Mouse (Mus musculus) yolk sac, embryonic 10.5 days (tissue): ENCODE measurements around the gene Sarnp.
"Not testable (repeated sequence)": the region's sequence is repeated elsewhere in the genome, so short reads cannot be mapped to it uniquely, and the experiment has no call there.

ENCODE experiments used
- DNase-seq: peaks from one replicate; pipeline ENCODE4 v3.0.0-alpha.2; 2017; ENCODE audit warnings: low spot score

The Sarnp gene

DNA sequence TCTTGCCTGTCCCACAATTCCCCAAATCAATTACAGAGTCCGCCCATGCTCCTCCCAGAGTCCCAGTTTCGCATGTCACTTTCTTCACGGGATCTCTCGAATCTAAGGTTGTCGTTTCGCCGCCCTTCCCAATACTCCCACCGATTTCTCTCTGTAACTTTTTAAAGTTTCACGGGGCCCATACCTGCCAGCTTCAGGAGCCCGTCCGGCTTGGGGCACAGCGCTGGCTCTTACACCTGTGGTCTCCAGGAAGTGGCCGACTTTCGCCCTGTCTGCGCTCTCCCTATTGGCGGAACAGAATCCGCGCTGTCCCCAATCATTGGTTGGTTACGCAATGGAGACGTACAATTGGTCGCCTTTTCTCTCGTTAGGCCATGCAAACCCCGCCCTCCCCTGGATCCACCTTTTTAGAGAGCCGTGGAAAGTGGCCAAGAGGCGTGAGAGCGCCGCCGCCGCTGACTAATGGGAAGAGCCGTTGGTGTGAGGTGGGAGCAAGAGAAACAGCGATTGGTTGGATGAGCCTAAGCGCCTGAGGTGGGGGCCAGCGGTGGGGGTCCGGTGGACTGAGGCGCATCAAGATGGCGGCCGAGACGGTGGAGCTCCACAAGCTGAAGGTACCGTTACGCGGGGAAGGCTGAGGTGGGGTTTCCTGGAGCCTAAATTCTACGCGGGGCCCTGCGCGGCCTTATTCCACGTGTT lies 4.4 kb downstream of the Sarnp start, which contains the start of gene Ormdl2:
Gene Ormdl2 (minus strand): TSS at position 288 of the 699 bp plus-strand sequence.
- peak; percentile 99 for DNase-seq

GRCm38 (mm10) chr10:128822135-128822534 lies 5.0 kb downstream of the Sarnp start:
- DNase-seq, result no peak

DNA sequence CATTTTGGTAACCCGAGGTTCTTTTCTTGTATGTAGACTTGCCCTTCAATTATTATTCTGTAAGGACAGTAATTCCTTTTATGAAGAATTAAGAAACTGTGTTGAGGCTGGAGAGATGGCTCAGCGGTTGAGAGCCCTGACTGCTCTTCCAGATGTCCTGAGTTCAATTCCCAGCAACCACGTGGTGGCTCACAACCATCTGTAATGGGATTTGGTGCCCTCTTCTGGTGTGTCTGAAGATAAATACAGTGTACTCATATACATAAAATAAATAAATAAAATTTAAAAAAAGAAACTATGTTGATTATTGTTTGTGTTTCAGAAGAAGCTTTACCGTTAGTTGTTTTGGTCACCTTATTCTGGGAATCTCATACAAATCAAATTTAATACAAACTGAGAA lies 6.0 kb downstream of the Sarnp start:
- not testable (repeated sequence) for DNase-seq

GRCm38 (mm10) chr10:128823821-128824220 lies 6.7 kb downstream of the Sarnp start:
- no peak for DNase-seq

DNA sequence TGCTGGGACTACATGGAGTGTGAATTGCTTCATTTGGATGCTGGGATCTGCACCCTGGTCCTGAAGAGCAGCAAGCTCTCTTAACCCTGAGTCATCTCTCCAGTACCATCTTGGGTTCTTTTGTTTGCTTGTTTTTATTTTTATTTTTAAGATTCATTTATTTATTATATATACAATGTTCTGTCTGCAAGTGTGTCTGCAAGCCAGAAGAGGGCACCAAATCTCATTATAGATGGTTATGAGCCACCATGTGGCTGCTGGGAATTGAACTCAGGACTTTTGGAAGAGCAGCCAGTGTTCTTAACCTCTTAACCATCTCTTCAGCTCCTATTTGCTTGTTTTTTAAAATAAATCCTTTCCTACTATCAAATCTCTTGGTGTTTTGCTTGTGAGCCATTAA lies 20.3 kb downstream of the Sarnp start:
- DNase-seq, result no peak

GRCm38 (mm10) chr10:128839434-128839833 lies 22.3 kb downstream of the Sarnp start:
- DNase-seq, result no peak

GRCm38 (mm10) chr10:128840612-128841011 lies 23.5 kb downstream of the Sarnp start:
- DNase-seq, result no peak

DNA sequence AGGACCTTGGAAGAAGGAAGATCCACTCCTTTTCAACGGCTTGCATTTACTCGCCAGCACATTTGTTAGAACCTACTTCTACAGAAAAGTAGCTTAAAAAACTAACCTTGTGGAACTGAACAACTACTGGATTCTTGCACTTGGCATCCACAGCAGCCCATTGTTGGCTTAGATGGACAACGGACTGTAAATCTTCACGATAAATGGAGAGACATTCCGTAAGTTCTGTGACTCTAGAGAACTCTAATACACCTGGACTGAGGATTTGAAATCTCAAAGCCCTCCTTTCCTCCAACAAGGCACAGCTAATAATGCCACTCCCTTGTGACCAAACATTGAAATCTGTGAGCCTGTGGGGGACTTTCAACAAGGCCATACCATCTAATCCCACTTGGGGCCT lies 26.1 kb downstream of the Sarnp start:
- no peak for DNase-seq

- DNase-seq, result no peak
Measured at GRCm38 (mm10) chr10:128845516-128845915, 28.4 kb downstream of the Sarnp start.

GRCm38 (mm10) chr10:128846664-128847063 lies 29.5 kb downstream of the Sarnp start:
- no peak for DNase-seq

- DNase-seq, result peak; percentile 29
Measured at GRCm38 (mm10) chr10:128848426-128848825, 31.3 kb downstream of the Sarnp start.

DNA sequence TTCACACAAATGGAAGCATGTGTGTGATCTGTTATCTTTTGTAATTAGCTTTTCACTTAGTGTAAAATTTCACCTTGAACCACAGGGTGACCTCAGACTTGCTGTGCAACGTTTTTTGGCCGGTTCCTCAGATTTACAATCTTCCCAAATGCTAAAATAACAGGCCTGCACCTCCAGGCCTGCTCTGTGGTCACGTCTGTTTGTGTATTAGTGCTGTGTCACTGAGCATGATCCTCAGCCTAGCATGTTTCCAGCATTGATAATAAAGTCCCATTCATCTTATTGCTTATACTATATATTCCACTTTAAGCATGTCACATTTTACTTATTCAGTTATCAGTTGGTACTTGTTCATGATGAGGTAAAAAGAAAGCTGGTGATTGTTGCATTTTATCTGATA lies 33.2 kb downstream of the Sarnp start:
- no peak for DNase-seq

DNA sequence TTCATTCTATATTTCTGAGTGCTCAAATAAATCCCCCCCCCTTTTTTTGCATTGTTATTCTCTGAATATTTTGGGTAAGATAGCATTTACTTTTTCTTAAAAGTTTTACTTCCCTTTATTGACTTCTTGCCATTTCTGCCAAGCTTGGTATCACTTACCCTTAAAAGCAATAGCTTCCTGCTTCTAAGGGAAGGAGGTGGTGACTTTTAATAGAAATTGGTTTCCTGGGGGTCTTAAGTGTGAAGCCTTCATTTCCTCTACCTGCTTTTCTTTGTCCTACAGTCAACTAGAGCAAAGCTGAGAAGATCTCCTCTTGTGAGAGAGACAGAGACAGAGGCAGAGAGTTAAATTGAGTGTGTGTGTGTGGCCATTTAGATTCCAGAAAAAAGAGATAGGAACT lies 44.0 kb downstream of the Sarnp start:
- no peak for DNase-seq

DNA sequence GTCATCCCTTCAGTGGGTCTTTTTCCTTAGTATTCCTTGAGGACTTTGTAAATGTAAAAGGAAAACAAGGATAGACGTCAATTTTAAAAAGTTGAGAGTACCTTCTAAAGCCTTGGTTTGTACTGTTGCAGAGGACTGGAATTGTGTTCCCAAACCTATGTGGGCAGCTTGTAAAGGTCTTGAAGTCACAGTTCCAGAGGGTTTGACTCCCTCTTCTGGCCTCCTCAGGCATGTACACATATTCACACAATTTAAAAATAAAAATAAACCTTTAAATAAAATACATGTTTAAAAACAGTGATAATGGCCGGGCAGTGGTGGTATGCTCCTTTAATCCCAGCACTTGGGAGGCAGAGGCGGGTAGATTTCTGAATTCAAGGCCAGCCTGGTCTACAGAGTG lies 48.9 kb downstream of the Sarnp start:
- DNase-seq, result no peak

DNA sequence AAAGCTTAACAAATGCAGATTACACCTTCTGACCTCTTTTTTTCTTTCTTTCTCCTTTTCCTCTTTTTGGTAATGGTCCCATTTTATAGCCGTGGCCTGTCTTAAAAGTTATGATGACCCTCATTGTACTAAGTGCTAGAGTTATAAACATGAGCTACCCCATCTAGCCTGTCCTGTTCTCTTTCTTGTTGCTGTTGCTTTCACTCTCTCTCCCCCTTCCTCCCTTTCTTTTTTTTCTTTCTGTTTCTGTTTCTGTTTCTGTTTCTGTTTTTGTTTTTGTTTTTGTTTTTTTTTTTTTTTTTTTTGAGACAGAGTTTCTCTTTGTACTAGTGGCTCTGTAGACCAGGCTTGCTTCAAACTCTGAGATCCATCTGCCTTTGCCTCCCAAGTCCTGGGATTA lies 49.4 kb downstream of the Sarnp start:
- no peak for DNase-seq

GRCm38 (mm10) chr10:128870341-128870740 lies 53.2 kb downstream of the Sarnp start:
- DNase-seq, result no peak

- DNase-seq, result no peak
Measured at GRCm38 (mm10) chr10:128878291-128878690, 61.2 kb downstream of the Sarnp start.

GRCm38 (mm10) chr10:128878811-128879210 lies 61.7 kb downstream of the Sarnp start:
- DNase-seq, result no peak

GRCm38 (mm10) chr10:128882067-128882466 lies 64.9 kb downstream of the Sarnp start:
- no peak for DNase-seq

DNA sequence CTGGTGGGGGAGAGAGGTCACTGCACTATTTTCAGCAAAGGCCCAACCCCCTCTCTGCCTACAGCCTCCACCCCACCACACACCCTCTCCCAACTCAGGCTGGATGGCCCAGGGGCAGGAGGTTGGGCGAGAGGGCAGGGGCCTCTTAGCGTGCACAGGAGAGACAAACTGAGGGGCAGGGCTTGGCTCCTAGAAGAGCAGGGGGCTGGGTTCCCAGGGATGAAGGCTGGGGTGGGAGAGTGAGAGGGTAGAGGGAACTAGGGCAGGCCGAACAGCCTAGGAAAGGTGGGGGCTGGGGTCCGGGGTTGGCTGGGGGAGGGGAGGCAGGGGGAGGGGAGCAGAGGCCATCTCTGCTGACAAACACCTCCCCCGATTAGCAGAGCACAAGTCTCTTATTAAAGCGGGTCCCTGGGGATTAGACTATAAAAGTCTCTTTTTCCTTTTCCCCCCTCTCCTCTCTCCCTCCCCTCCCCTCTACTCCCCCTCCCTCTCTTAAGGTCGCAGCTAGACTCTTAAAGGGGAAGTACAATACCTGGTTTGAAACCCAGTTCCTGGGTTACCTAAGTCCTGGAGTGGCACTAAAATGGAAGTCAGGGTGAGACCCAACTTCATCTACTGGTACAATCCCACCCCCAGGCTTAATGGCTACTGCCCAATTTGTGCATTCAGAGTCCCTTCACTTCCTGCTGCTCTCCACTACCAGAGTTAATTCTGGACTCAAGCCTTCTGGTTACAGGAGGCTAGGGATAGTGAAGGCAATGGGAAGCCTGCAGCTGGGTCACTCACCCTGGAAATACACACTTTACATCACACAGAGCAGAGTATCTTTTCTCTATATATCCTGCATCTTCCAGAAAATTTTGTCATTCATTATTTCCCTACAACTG lies 72.1 kb downstream of the Sarnp start:
- peak; percentile 61 for DNase-seq

DNA sequence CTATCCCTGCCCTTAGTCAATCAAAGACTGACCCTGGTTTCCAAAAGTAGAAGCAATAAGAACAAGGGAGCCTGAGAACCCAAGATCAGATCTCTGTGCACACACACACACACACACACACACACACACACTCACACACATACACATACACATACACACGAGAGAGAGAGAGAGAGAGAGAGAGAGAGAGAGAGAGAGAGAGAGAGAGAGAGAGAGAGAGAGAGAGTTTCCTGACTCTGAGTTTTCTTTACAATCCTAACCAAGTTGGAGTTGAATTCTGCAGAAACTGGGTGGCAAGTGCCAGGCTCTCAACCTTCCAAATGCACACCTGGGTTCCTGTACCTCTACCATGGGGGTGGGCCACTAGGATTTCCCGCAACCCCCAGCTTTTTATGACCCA lies 72.7 kb downstream of the Sarnp start:
- DNase-seq, result no peak

DNA sequence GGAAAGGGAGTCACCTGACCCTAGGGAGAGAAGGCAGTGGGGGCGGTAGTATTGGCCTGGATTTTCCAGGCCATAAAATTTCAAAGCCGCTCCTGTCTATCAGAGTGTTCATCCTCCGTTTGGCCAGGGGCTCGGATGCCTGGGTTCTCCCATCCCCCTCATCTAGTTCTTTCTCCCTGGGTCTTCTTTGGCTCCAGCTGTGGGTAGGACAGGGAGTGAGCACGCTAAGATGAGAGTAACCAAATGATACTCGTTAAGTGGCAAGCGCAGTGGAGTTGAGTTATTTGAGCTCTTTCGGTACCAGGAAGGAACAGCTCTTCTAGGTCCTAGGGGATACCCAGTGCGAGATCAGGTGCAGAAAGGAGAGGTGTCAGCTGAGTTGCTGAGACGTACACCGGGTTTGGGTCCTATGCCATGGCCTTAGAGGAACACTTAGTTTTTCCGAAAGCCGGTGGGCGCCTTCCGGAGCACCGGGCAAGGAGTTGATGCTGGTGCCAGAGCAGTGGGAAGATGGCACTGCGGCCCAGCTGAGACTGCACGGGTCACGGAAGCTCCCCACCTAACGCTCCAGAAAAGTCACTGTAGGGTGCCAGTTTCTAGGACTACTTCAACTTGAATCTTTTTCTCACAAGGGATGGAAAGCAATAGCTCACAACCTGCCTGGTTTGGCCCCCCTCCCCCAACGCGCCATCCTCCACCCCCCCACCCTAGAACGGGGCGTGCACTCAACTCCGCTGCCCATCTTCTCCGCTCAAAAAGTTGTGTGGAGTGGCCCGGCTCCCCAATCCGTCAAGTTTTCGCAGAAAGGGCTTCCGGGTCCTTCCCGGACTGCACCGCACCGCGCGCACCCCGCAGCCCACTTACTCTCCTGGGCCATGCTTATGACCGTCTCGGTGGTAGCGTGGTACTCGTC lies 73.5 kb downstream of the Sarnp start:
- no peak for DNase-seq
